Mouse (Mus musculus): ENCODE results near the gene Olfr536.
"Not testable (repeated sequence)": the region's sequence is repeated elsewhere in the genome, so short reads cannot be mapped to it uniquely, and the experiment has no call there.

Olfr536 gene

DNA sequence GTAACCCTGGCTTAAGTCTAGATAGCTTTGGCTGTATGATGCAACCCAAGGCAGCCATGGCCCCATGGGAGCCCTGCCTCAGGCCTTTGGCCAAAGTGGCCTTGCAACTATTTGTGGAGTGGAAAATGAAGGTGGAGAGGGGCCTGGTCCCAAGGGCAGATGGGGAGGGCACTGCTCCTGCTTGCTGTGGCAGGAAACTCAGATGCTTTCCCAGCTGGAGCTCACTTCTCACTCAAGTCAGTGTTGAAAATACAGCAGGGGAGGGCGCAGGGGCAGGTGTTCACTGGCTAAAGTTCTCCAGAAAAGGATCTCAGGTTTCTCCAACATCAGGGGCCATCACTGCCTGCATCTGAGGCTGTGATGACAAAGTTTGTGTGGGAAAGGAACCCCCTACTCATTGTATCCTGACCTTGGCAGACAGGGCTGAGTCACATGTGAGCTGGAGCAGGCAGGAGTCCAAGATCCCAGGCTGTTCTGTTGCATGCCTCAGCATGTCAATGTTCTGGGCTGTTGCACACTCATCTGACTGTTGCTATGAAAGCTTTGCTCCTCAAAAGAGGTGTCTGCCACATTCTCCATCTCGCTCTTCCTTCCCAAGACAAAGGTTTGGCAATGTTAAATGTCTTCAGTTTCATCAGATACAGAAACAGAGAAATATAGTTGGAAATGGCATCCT is at the start of gene Olfr536:
Gene Olfr536 (minus strand): TSS at position 51 of the 676 bp plus-strand sequence.
- peak; percentile 2 for DNase-seq

DNA sequence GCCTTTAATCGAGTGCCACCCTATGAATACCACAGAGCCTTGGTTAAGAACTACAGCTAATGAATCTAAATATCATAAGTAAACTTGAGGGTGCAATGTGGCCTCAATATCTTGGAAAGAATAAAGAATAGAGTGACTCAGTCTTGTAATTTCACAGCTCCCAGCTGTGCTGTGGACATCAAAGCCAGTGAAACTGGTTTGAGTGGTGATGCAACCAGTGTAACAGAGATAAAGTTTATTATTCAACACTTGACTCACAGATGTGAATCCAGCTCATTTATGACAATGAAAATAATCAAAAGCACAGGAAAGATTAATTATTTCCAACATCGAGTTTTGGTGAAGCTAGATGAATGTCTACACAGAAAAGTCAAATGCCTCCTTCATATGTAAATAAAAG is 32.5 kb upstream of the Olfr536 start:
- DNase-seq: no peak

- DNase-seq: no peak
Measured at GRCm38 (mm10) chr7:140494702-140495101, 12.5 kb downstream of the Olfr536 start.

DNA sequence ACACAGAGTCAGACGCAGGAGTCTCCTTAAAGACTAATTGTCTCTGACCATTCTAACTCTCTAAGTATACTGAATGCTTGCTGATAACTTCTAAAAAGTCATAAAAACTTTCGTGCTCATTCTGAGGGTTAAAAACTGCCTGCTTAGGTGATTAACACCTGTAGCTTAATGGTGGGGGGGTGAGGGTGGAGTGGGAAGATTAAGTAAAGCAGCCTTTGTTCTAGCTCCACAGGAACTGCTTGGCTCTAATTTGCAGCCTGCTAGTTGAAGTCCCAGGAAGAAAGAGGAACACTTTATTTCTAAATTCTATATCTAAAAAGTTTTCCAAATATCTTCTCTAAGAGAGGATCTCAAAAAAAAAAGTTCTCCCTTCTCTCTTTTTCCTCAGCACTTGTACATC is 13.0 kb downstream of the Olfr536 start:
- no peak for DNase-seq

- DNase-seq: no peak
Measured at GRCm38 (mm10) chr7:140488981-140489380, 18.2 kb downstream of the Olfr536 start.

DNA sequence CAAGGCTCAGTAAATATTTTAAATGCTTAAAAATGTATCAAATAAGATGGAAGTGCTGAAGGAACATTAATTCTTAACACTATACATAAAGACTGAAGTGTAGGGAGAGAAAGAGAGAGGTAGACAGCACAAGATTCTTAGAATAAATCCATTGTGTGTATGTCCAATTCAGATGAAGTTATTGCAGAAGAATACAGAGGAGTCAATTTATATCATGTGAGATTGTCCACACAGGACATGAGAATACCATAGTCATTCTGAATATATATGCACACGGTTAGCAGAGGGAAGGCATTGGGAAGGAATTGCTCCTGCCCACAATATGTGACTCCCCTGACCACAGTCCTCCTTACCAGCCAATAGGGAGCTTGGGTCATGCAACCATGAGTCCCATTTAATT is 23.3 kb downstream of the Olfr536 start, which contains the start of gene Olfr535:
Gene Olfr535 (plus strand): TSS at position 301 of the 400 bp plus-strand sequence.
- DNase-seq: no peak

- DNase-seq: no peak
Measured at GRCm38 (mm10) chr7:140478733-140479132, 28.5 kb downstream of the Olfr536 start.

- DNase-seq: no peak
Measured at GRCm38 (mm10) chr7:140477886-140478285, 29.3 kb downstream of the Olfr536 start.

- not testable (repeated sequence) for DNase-seq
Measured at GRCm38 (mm10) chr7:140463070-140463469, 44.1 kb downstream of the Olfr536 start, which contains the start of gene Olfr533. Olfr533 (plus strand) TSS chr7:140463370.

Data from cerebellum, adult 11-12 months (tissue).